Mouse (Mus musculus): ENCODE measurements around the gene Zmym2.

The Zmym2 gene

GRCm38 (mm10) chr14:56918532-56918931, 32.1 kb downstream of the Zmym2 start:
- DNase-seq (ENCODE audit: low spot score in 2 of 2), result no peak

DNA sequence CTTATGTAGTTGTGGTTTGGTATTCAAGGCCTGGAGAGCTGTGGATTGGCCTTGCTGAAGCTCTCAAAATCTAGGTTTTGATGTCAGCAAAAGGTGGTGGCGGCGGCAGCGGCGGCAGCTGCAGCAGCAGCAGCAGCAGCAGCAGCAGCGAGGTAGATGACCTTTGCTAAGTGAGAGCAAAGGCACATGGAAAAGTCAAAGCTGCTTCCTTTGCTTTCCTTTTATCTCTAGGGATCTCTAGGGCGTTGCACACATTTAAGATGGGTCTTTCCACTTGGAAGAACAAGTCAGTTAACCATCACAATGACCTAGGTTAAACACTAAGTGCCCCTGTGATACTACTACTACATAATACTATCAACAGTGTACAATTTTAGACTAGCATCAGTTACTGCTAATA, 49.0 kb downstream of the Zmym2 start:
- no peak for DNase-seq (ENCODE audit: low spot score in 2 of 2)

DNA sequence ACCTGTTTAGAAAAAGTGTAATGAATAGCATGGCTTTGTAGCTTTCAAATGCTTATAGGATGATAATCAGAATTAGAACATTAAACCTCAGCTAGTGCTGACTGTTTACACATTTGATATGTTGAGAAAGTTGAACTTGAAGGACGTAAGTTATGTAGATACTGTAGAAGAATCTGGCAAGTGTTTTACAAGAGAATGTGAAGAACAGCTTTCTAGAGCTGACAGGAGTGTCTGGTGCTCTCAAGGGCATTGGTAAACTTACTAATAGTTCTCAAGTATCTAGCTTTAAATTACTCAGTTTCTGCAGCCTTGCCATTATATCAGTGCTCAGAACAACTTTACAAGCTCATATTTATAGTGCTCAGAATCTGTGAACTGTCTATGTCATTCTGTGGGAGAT, 53.5 kb downstream of the Zmym2 start:
- DNase-seq (ENCODE audit: low spot score in 2 of 2), result no peak

- DNase-seq (ENCODE audit: low spot score in 2 of 2), result no peak
Measured at GRCm38 (mm10) chr14:56952928-56953327, 66.5 kb downstream of the Zmym2 start.

DNA sequence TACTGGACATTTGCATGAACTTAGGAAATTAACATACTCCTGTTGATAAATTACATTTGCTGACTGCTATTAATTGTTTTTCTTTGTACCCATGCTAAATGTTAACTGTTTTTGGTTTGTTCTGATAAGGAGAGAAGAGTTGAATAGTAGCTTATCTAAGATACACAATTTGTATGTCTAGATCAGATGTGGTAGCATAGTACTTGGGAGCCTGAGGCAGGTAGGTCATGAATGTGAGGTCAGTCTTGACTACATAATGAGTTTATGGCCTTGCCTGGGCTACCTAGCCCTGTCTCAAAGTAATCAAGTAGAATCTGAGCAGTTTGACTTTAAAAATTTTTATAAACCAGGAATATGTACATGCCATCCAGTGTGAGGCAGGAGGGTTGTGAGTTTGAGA, 67.9 kb downstream of the Zmym2 start:
- DNase-seq (ENCODE audit: low spot score in 2 of 2), result no peak

- no peak for DNase-seq (ENCODE audit: low spot score in 2 of 2)
Measured at GRCm38 (mm10) chr14:56963969-56964734, 77.7 kb downstream of the Zmym2 start.

DNA sequence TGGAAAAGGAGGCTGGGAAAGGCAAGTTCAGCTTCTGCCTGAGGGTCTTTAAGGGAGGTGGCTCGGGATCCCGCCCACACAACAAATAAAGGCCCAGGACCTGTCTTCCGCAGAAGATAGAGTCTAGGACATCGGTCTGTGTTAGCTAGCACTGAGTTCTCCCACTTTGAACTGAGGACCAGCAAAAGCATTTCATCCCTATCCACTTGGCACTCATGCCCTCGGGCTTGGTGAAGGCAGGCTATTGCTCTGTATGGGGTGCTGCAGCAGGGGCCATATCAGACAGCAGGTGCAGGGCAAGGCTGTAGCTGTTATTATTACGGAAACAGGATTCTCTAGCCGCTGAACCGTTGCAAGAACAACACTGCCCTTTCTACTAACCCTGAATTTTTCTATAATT, 83.2 kb downstream of the Zmym2 start:
- DNase-seq (ENCODE audit: low spot score in 2 of 2), result no peak

- DNase-seq (ENCODE audit: low spot score in 2 of 2), result no peak
Measured at GRCm38 (mm10) chr14:56970160-56970559, 83.7 kb downstream of the Zmym2 start.

DNA sequence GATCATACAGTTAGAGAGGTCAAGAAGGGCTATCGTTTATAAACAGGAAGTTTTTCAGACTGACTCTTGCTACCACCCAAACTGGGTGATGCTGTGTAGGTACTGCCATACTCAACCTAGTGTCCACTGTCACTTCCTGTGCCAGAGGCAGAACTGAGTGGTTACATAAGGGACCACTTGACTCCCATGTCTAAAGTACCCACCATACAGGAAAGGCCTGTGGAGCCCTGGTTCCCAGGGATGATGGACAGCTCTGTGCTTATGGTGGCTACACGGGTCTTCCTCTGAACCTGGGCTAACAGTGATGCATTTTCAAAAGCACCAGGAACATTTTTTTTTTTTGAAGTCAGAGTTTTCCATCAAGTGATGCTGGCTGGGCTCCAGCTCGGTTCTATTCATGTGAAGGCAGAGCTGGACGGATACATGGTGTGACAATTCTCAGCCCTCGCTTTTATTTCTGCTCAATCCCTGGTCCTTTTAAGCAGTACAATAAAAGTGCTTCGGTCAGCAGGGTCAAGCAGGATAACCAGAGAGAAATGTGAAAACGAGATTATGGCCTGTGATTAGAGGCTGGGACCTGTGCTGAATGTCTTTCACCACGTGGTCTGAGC, 91.7 kb downstream of the Zmym2 start:
- DNase-seq (ENCODE audit: low spot score in 2 of 2), result no peak

DNA sequence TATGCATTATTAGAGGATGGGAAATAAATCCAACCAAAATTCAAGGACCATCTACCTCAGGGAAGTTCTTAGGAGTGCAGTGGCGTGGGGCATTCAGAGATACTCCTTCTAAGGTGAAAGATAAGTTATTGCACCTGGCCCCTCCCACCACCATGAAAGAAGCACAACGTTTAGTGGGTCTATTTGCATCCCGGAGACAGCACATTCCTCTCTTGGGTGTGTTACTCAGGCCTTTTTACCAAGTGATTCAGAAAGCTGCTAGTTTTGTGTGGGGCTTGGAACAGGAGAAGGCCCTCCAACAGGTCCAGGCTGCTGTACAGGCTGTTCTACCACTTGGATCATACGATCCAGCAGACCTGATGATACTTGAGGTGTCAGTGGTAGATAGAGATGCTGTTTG, 102.2 kb downstream of the Zmym2 start:
- no peak for DNase-seq (ENCODE audit: low spot score in 2 of 2)

Measured in natural killer cell, adult 2 months (primary cell).